Mouse (Mus musculus) megakaryocyte-erythroid progenitor cell, adult 5-6 weeks (primary cell): Measurements from ENCODE around the gene Lsp1. TPM values are rescaled to one million over a fixed set of nuclear protein-coding genes. Genes with fewer than 3 reads are reported as not detected.

Source experiments
- ATAC-seq: replicated peaks from 2 replicates; pipeline ENCODE4 v1.8.0; 2016; ENCODE audit warnings: mild to moderate bottlenecking, inconsistent platforms; ENCODE audit not compliant: severe bottlenecking, poor library complexity, low FRiP score, low TSS enrichment
- total RNA-seq, 2 experiments: library from RNA; stranded (forward) in 1 of 2; stranded (reverse) in 1 of 2; fragments of 200-1000, 215-1000 nt in 1 of 2; fragments of >200 nt in 1 of 2; fragmentation: Nextera tagmentation in 1 of 2; gene quantifications; 2 replicates each; pipeline ENCODE4 v1.2.3; 2014 to 2017

The Lsp1 gene
- total RNA-seq, 2 experiments from 2014 or later, result 16.9 to 42.5 TPM

GRCm38 (mm10) chr7:142471884-142472570 is 11.4 kb downstream of the Lsp1 start:
- ATAC-seq, result peak; percentile 48

- no peak for ATAC-seq
Observed at GRCm38 (mm10) chr7:142472936-142473335, 12.3 kb downstream of the Lsp1 start.

GRCm38 (mm10) chr7:142473476-142473875 is 12.9 kb downstream of the Lsp1 start:
- ATAC-seq, result no peak

- ATAC-seq, result no peak
Observed at GRCm38 (mm10) chr7:142474799-142475198, 14.2 kb downstream of the Lsp1 start.

- no peak for ATAC-seq
Observed at GRCm38 (mm10) chr7:142475641-142476040, 15.0 kb downstream of the Lsp1 start.

GRCm38 (mm10) chr7:142476271-142476670 is 15.7 kb downstream of the Lsp1 start:
- ATAC-seq, result no peak

GRCm38 (mm10) chr7:142476795-142477452 is 16.3 kb downstream of the Lsp1 start:
- ATAC-seq, result no peak

GRCm38 (mm10) chr7:142478001-142478400 is 17.4 kb downstream of the Lsp1 start:
- ATAC-seq, result no peak

GRCm38 (mm10) chr7:142478574-142478973 is 18.0 kb downstream of the Lsp1 start:
- ATAC-seq, result no peak

GRCm38 (mm10) chr7:142479307-142479706 is 18.7 kb downstream of the Lsp1 start:
- ATAC-seq, result no peak

- ATAC-seq, result no peak
Observed at GRCm38 (mm10) chr7:142479886-142480285, 19.3 kb downstream of the Lsp1 start.

- no peak for ATAC-seq
Observed at GRCm38 (mm10) chr7:142480661-142481060, 20.1 kb downstream of the Lsp1 start.

- ATAC-seq, result 0 out of 2 replicates have a peak, but pooled peaks have one; percentile 34
Observed at GRCm38 (mm10) chr7:142481186-142481567, 20.6 kb downstream of the Lsp1 start.

- ATAC-seq, result no peak
Observed at GRCm38 (mm10) chr7:142481568-142482255, 21.1 kb downstream of the Lsp1 start.

- no peak for ATAC-seq
Observed at GRCm38 (mm10) chr7:142482256-142482609, 21.6 kb downstream of the Lsp1 start.

GRCm38 (mm10) chr7:142483136-142483535 is 22.5 kb downstream of the Lsp1 start:
- ATAC-seq, result no peak

GRCm38 (mm10) chr7:142484780-142485179 is 24.2 kb downstream of the Lsp1 start:
- ATAC-seq, result no peak

- no peak for ATAC-seq
Observed at GRCm38 (mm10) chr7:142486751-142487162, 26.1 kb downstream of the Lsp1 start.

GRCm38 (mm10) chr7:142487341-142487859 is 26.8 kb downstream of the Lsp1 start:
- ATAC-seq, result 0 out of 2 replicates have a peak, but pooled peaks have one; percentile 17

GRCm38 (mm10) chr7:142488053-142488452 is 27.4 kb downstream of the Lsp1 start:
- no peak for ATAC-seq
